Mouse (Mus musculus): Measurements from ENCODE around the gene Spib. TPM values are rescaled to one million over a fixed set of nuclear protein-coding genes. Genes with fewer than 3 reads are reported as not detected.

Spib gene
- polyA plus RNA-seq, 1 experiment from 2014 or later = not detected

DNA sequence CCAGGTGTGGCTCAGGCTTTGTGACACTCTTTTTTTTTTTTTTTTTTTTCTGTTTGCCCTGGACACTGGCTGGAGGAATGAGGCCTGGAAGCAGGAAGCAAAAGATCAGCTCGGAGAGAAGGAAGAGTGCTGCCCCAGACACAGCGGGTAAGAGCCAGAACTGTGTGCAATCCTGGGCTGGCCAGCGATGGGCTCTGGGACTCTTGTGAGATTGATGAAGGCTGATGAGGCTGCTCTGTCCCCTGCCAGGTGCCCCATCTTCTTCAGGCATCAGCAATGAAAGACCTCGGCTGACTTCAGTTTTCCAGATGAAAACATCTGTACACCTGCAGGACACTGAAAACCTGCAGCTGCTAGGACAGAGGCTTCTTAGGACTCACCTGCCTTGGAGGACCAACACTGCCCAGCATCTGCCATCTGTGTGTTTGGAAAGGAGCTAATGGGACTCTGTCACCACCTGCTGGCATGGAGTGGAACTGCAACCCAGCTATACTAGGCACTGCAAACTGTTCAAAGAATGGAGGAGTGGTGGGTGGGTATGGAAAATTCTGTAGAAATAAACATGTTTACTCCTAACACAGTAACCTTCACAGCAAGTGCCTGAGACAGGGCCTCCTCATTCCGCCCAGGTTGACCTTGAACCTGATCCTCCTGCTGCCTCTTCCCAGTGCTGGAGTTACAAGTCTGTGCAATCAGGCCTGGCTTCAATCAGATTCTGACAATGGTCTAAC is 46.9 kb downstream of the Spib start:
- Histone ChIP-seq H3K27ac (ENCODE audit: poor library complexity, severe bottlenecking) (peak overlapping the region; percentile 13), H3K9me3 (replicated peaks) (no peaks in the 10 kb centered on the region), H3K9ac (peak overlapping the region; percentile 57; the same call in 1 of the 2 replicates), H3K4me1 (replicated peaks) (peaks cover 33% of the 10 kb centered on the region), H3K36me3 (peaks cover 24% of the 10 kb centered on the region), H3K4me3 (no peak overlapping the region), H3K4me2 (peak overlapping the region; percentile 48), H3K27me3 (replicated peaks) (peaks cover 5% of the 10 kb centered on the region; the same call in 1 of the 2 replicates)
- 21% methylated on average over 5 of the region's 5 CpGs for WGBS
- ATAC-seq (ENCODE audit: insufficient number of reproducible peaks, low FRiP score) = no peak

- Histone ChIP-seq H3K4me3 (peak overlapping the region; percentile 28), H3K9ac (peak overlapping the region; percentile 57; the same call in 1 of the 2 replicates), H3K27me3 (replicated peaks) (peaks cover 12% of the 10 kb centered on the region), H3K4me2 (peak overlapping the region; percentile 48), H3K4me1 (replicated peaks) (peaks cover 39% of the 10 kb centered on the region), H3K36me3 (peaks cover 21% of the 10 kb centered on the region), H3K9me3 (replicated peaks) (no peaks in the 10 kb centered on the region), H3K27ac (ENCODE audit: poor library complexity, severe bottlenecking) (peak overlapping the region; percentile 13)
- ATAC-seq (ENCODE audit: insufficient number of reproducible peaks, low FRiP score) = no peak
- WGBS = 89% methylated on average over 1 of the region's 1 CpGs
Observed at GRCm38 (mm10) chr7:44484109-44484508, 47.8 kb downstream of the Spib start.

GRCm38 (mm10) chr7:44482836-44483435 is 48.9 kb downstream of the Spib start:
- Histone ChIP-seq H3K27ac (ENCODE audit: poor library complexity, severe bottlenecking) (peak overlapping the region; percentile 84), H3K27me3 (replicated peaks) (peaks cover 18% of the 10 kb centered on the region), H3K9ac (peak overlapping the region; percentile 77), H3K4me1 (replicated peaks) (peaks cover 42% of the 10 kb centered on the region), H3K36me3 (peaks cover 15% of the 10 kb centered on the region), H3K9me3 (replicated peaks) (no peaks in the 10 kb centered on the region), H3K4me2 (peak overlapping the region; percentile 77), H3K4me3 (peak overlapping the region; percentile 35)
- peak; percentile 83 for ATAC-seq (ENCODE audit: insufficient number of reproducible peaks, low FRiP score)
- 38% methylated on average over 3 of the region's 3 CpGs for WGBS

Small RNA genes within 50 kb of the gene (microRNA-seq; reads per million reads assigned to microRNA genes)
- gene Mir7053 = 0.94 reads per million

Other genes starting within 250 kb of the Spib start
- gene Clec11a, start 225.2 kb downstream of the Spib start, polyA plus RNA-seq (2016; fragmentation: Nextera tagmentation; extraction: Ambion mirVana) = 0.68 and 0.79 TPM in 2 replicates
- 0.80 and 0.86 TPM in 2 replicates for gene Shank1, start 221.8 kb downstream of the Spib start, polyA plus RNA-seq (2016; fragmentation: Nextera tagmentation; extraction: Ambion mirVana)
- 0.55 and 0.63 TPM in 2 replicates for gene Syt3, start 148.0 kb downstream of the Spib start, polyA plus RNA-seq (2016; fragmentation: Nextera tagmentation; extraction: Ambion mirVana)
- gene 1700008O03Rik, start 146.3 kb downstream of the Spib start, polyA plus RNA-seq (2016; fragmentation: Nextera tagmentation; extraction: Ambion mirVana) = 0.40 and 0.94 TPM in 2 replicates
- 2.3 and 2.4 TPM in 2 replicates for gene Lrrc4b, start 103.1 kb downstream of the Spib start, polyA plus RNA-seq (2016; fragmentation: Nextera tagmentation; extraction: Ambion mirVana)
- 0.46 and 1.5 TPM in 2 replicates for gene Aspdh, start 66.7 kb downstream of the Spib start, polyA plus RNA-seq (2016; fragmentation: Nextera tagmentation; extraction: Ambion mirVana)
- 141 and 145 TPM in 2 replicates for gene Josd2, start 64.1 kb downstream of the Spib start, polyA plus RNA-seq (2016; fragmentation: Nextera tagmentation; extraction: Ambion mirVana)
- 111 and 114 TPM in 2 replicates for gene Emc10, start 35.5 kb downstream of the Spib start, polyA plus RNA-seq (2016; fragmentation: Nextera tagmentation; extraction: Ambion mirVana)
- 10.1 and 12.7 TPM in 2 replicates for gene Fam71e1, start 35.5 kb downstream of the Spib start, polyA plus RNA-seq (2016; fragmentation: Nextera tagmentation; extraction: Ambion mirVana)
- gene Mybpc2, start 7.4 kb downstream of the Spib start, polyA plus RNA-seq (2016; fragmentation: Nextera tagmentation; extraction: Ambion mirVana) = 0.94 and 1.2 TPM in 2 replicates
- 63.1 and 68.1 TPM in 2 replicates for gene Pold1, start 16.8 kb upstream of the Spib start, polyA plus RNA-seq (2016; fragmentation: Nextera tagmentation; extraction: Ambion mirVana)
- gene Nr1h2, start 21.9 kb upstream of the Spib start, polyA plus RNA-seq (2016; fragmentation: Nextera tagmentation; extraction: Ambion mirVana) = 54.7 and 55.3 TPM in 2 replicates
- gene Napsa, start 40.3 kb upstream of the Spib start, polyA plus RNA-seq (2016; fragmentation: Nextera tagmentation; extraction: Ambion mirVana) = 0.12 TPM in 1 of 2 replicates, not detected in the other
- 0.15 and 0.17 TPM in 2 replicates for gene Kcnc3, start 58.6 kb upstream of the Spib start, polyA plus RNA-seq (2016; fragmentation: Nextera tagmentation; extraction: Ambion mirVana)
- gene Myh14, start 138.8 kb upstream of the Spib start, polyA plus RNA-seq (2016; fragmentation: Nextera tagmentation; extraction: Ambion mirVana) = 0.59 and 1.0 TPM in 2 replicates
- not detected in 2 replicates for gene Izumo2, start 176.7 kb upstream of the Spib start, polyA plus RNA-seq (2016; fragmentation: Nextera tagmentation; extraction: Ambion mirVana)
- 29.4 and 32.2 TPM in 2 replicates for gene Vrk3, start 216.3 kb upstream of the Spib start, polyA plus RNA-seq (2016; fragmentation: Nextera tagmentation; extraction: Ambion mirVana)
- 0.78 and 0.98 TPM in 2 replicates for gene Zfp473, start 219.0 kb upstream of the Spib start, polyA plus RNA-seq (2016; fragmentation: Nextera tagmentation; extraction: Ambion mirVana)

Data from heart, embryonic 12.5 days (tissue).